Mouse (Mus musculus) limb, embryonic 12.5 days (tissue): ENCODE measurements around the gene Ripk4. TPM values are rescaled to one million over a fixed set of nuclear protein-coding genes. Genes with fewer than 3 reads are reported as not detected.

ENCODE experiments used
- ATAC-seq: fragments of 200-750 bp; cut with Nextera tagmentation; 2 replicates; pipeline ENCODE4 v1.8.0; 2017; ENCODE audit warnings: low read depth, moderate TSS enrichment; ENCODE audit not compliant: insufficient number of reproducible peaks, insufficient read depth, low FRiP score, low TSS enrichment
- H3K27ac ChIP-seq: fragments of 300-500 bp; sonication (generic); 2 replicates; pipeline ENCODE4 v1.5.1; 2016; ENCODE audit warnings: mild to moderate bottlenecking, moderate library complexity
- H3K27me3 ChIP-seq: fragments of 300-500 bp; sonication (generic); 2 replicates; pipeline ENCODE4 v1.6.1; 2016; ENCODE audit warnings: mild to moderate bottlenecking, moderate library complexity
- H3K36me3 ChIP-seq: fragments of 300-500 bp; sonication (generic); 2 replicates; pipeline ENCODE4 v1.6.1; 2016; ENCODE audit warnings: mild to moderate bottlenecking, moderate library complexity
- H3K4me1 ChIP-seq: fragments of 300-500 bp; sonication (generic); replicated peaks from 2 replicates; pipeline ENCODE4 v1.6.1; 2016
- H3K4me2 ChIP-seq: fragments of 300-500 bp; sonication (generic); 2 replicates; pipeline ENCODE4 v1.6.1; 2016; ENCODE audit warnings: mild to moderate bottlenecking, moderate library complexity
- H3K4me3 ChIP-seq: fragments of 300-500 bp; sonication (generic); replicated peaks from 2 replicates; pipeline ENCODE4 v1.5.1; 2016; ENCODE audit warnings: mild to moderate bottlenecking
- H3K9ac ChIP-seq: fragments of 300-500 bp; sonication (generic); replicated peaks from 2 replicates; pipeline ENCODE4 v1.6.1; 2016; ENCODE audit warnings: mild to moderate bottlenecking, moderate library complexity
- H3K9me3 ChIP-seq: fragments of 300-500 bp; sonication (generic); 2 replicates; pipeline ENCODE4 v1.6.1; 2016; ENCODE audit warnings: mild to moderate bottlenecking, moderate library complexity
- WGBS: fragments of 180-500 bp; shearing (Covaris S2); methylation state at CpG from one replicate; pipeline ENCODE4 v1.1.7; 2016; 5-methylcytosine and 5-hydroxymethylcytosine counted together
- polyA plus RNA-seq: library from polyadenylated mRNA; unstranded; fragments of >200 nt; fragmentation: Nextera tagmentation; extraction: Ambion mirVana; gene quantifications from 2 replicates; pipeline ENCODE4 v1.2.1, GENCODE M21; 2016

Gene Ripk4
- polyA plus RNA-seq, 1 experiment from 2014 or later: 5.2 TPM

GRCm38 (mm10) chr16:97764626-97765025, 1.0 kb upstream of the Ripk4 start:
- H3K4me1 ChIP-seq: peaks cover 14% of the 10 kb centered on the region
- WGBS: 50% methylated on average over 2 of the region's 2 CpGs
- ATAC-seq: no peak
- no peaks in the 10 kb centered on the region for H3K9me3 ChIP-seq
- H3K4me3 ChIP-seq: no peak overlapping the region
- H3K27me3 ChIP-seq: peaks cover 67% of the 10 kb centered on the region
- no peaks in the 10 kb centered on the region for H3K36me3 ChIP-seq
- no peak overlapping the region for H3K4me2 ChIP-seq
- H3K27ac ChIP-seq: no peak overlapping the region
- no peak overlapping the region for H3K9ac ChIP-seq

- WGBS: 10% methylated on average over 13 of the region's 13 CpGs
- Histone ChIP-seq H3K27ac (no peak overlapping the region), H3K27me3 (peaks cover 67% of the 10 kb centered on the region), H3K4me1 (peaks cover 14% of the 10 kb centered on the region), H3K9me3 (no peaks in the 10 kb centered on the region), H3K36me3 (no peaks in the 10 kb centered on the region), H3K9ac (no peak overlapping the region), H3K4me2 (peak overlapping the region; percentile 79), H3K4me3 (peak overlapping the region; percentile 47)
- no peak for ATAC-seq
Measured at GRCm38 (mm10) chr16:97763990-97764340, 378 bp upstream of the Ripk4 start.

- Histone ChIP-seq H3K36me3 (no peaks in the 10 kb centered on the region), H3K4me2 (0 out of 2 replicates have a peak overlapping the region, but pooled peaks have one; percentile 79), H3K9me3 (no peaks in the 10 kb centered on the region), H3K9ac (no peak overlapping the region), H3K4me3 (no peak overlapping the region), H3K4me1 (peaks cover 14% of the 10 kb centered on the region), H3K27me3 (peaks cover 67% of the 10 kb centered on the region), H3K27ac (no peak overlapping the region)
- ATAC-seq: no peak
- WGBS: 47% methylated on average over 2 of the region's 2 CpGs
Measured at GRCm38 (mm10) chr16:97761782-97762181, 1.8 kb downstream of the Ripk4 start.

- H3K36me3 ChIP-seq: no peaks in the 10 kb centered on the region
- peaks cover 14% of the 10 kb centered on the region for H3K4me1 ChIP-seq
- peaks cover 46% of the 10 kb centered on the region for H3K27me3 ChIP-seq
- H3K27ac ChIP-seq: no peak overlapping the region
- no peak overlapping the region for H3K4me2 ChIP-seq
- H3K9me3 ChIP-seq: no peaks in the 10 kb centered on the region
- no peak for ATAC-seq
- H3K4me3 ChIP-seq: no peak overlapping the region
- 42% methylated on average over 3 of the region's 3 CpGs for WGBS
- no peak overlapping the region for H3K9ac ChIP-seq
Measured at GRCm38 (mm10) chr16:97759681-97760080, 3.9 kb downstream of the Ripk4 start.

- no peak for ATAC-seq
- 84% methylated on average over 2 of the region's 2 CpGs for WGBS
- Histone ChIP-seq H3K27ac (no peak overlapping the region), H3K4me2 (no peak overlapping the region), H3K9me3 (no peaks in the 10 kb centered on the region), H3K4me1 (peaks cover 6% of the 10 kb centered on the region), H3K9ac (no peak overlapping the region), H3K27me3 (peaks cover 32% of the 10 kb centered on the region), H3K36me3 (no peaks in the 10 kb centered on the region), H3K4me3 (no peak overlapping the region)
Measured at GRCm38 (mm10) chr16:97758288-97758687, 5.3 kb downstream of the Ripk4 start.

GRCm38 (mm10) chr16:97756460-97756859, 7.1 kb downstream of the Ripk4 start:
- Histone ChIP-seq H3K9ac (no peak overlapping the region), H3K4me2 (no peak overlapping the region), H3K27me3 (peaks cover 14% of the 10 kb centered on the region), H3K4me1 (no peaks in the 10 kb centered on the region), H3K9me3 (no peaks in the 10 kb centered on the region), H3K36me3 (no peaks in the 10 kb centered on the region), H3K27ac (no peak overlapping the region), H3K4me3 (no peak overlapping the region)
- no peak for ATAC-seq
- 80% methylated on average over 2 of the region's 2 CpGs for WGBS

DNA sequence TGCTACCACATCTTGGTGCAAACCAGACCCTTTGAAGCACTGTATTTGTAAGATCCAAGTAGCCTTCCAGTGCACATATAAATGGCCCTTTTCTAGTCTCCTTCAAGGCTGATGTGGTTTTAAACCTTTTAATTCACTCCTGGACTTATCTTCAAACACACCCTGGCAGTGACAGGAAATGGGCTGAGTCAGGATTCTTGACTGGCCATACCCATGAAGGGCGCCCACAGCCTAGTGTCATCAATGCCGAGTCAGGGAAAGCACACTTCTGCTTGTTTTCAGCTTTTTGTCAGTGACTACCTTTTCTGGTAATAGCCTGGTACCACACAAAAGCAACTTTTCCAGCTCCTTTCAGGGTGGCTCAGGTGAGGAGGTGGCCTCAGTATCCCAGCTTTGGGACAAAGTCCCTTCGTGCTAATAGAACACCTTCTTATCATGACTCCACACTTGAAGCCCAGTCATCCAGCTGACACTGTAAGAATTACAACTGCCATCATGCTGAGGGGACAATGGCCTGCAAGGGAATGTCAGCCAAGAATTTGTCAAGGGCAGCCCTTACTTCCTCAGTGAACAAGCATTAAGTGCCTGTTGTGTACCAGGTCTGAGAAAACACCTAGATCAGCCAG, 11.2 kb downstream of the Ripk4 start:
- ATAC-seq: no peak
- 88% methylated on average over 3 of the region's 3 CpGs for WGBS

DNA sequence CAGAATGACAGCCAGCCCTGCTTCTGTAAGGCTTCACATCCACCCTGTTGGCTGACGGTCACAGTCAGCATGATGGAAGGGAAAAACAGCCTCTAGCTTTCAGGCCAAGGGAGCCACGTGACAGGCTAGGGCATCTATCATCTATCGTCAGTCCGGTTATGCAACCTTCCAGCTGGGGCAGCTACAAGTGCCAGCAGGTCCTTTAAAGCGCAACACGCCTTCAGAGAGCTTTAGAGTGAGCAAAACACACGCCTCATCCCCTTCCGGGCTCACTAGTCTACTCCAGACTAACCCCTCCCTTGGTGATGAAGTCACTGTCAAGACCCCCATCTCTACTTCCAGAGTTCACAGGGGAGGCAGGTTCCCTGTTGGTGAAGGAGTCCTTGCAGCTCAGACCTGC, 11.7 kb downstream of the Ripk4 start:
- Histone ChIP-seq H3K4me3 (no peak overlapping the region), H3K27me3 (0 out of 2 replicates have a peak, but pooled peaks cover under 1% of the 10 kb centered on the region), H3K9ac (no peak overlapping the region), H3K4me1 (no peaks in the 10 kb centered on the region), H3K4me2 (no peak overlapping the region), H3K27ac (no peak overlapping the region), H3K9me3 (no peaks in the 10 kb centered on the region), H3K36me3 (no peaks in the 10 kb centered on the region)
- WGBS: 81% methylated on average over 8 of the region's 8 CpGs
- ATAC-seq: no peak

More for the DNA sequence above, 11.2 kb downstream of the Ripk4 start:
- Histone ChIP-seq H3K4me3 (no peak overlapping the region), H3K27ac (no peak overlapping the region), H3K4me2 (no peak overlapping the region), H3K27me3 (0 out of 2 replicates have a peak, but pooled peaks cover 4% of the 10 kb centered on the region), H3K9ac (no peak overlapping the region), H3K36me3 (no peaks in the 10 kb centered on the region), H3K4me1 (no peaks in the 10 kb centered on the region), H3K9me3 (no peaks in the 10 kb centered on the region)

DNA sequence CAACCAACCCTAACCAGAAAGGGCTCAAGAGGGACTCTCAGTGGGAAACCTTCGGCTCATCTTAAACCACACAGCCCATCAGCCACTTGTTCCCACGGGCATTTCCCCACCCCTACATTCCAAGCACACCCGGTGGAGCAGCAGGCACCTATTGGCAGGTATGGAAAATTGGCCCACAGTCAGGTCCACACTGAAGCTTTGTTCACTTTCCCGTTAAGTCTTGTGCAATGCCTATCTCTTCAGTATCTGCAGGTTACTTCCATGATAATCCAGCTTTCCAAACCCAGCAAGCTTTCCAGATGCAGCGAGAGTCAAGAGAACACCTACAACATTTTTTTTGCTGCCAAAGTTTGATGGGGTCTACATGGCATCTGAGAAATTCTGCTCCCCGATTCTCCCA, 15.2 kb downstream of the Ripk4 start:
- H3K27me3 ChIP-seq: no peaks in the 10 kb centered on the region
- no peak for ATAC-seq
- no peak overlapping the region for H3K27ac ChIP-seq
- no peaks in the 10 kb centered on the region for H3K4me1 ChIP-seq
- 83% methylated on average over 6 of the region's 6 CpGs for WGBS
- H3K4me2 ChIP-seq: no peak overlapping the region
- H3K36me3 ChIP-seq: no peaks in the 10 kb centered on the region
- no peak overlapping the region for H3K9ac ChIP-seq
- H3K4me3 ChIP-seq: no peak overlapping the region
- H3K9me3 ChIP-seq: no peaks in the 10 kb centered on the region

DNA sequence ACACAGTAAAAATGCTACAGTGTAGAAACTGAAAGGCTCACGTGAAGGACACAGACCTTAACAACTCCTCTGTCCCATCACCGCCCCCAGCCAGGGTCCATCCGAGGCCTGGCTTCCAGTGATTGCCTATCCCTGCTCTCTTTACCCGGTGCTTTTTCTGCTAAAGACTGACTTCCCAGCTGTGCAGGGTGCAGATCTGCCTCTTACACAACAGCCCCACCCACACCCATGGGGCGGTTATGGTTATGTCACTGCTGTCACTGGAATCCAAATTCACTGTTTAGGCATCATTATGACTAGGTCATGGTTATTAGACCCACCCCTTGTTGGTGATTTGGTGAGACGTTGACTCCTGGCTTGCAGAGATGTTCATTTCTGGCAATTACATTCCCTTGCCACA, 25.6 kb downstream of the Ripk4 start:
- Histone ChIP-seq H3K9me3 (no peaks in the 10 kb centered on the region), H3K27ac (no peak overlapping the region), H3K4me2 (no peak overlapping the region), H3K36me3 (no peaks in the 10 kb centered on the region), H3K9ac (no peak overlapping the region), H3K4me1 (no peaks in the 10 kb centered on the region; the same call in 1 of the 2 replicates), H3K4me3 (no peak overlapping the region), H3K27me3 (no peaks in the 10 kb centered on the region)
- ATAC-seq: no peak
- WGBS: 59% methylated on average over 6 of the region's 6 CpGs

DNA sequence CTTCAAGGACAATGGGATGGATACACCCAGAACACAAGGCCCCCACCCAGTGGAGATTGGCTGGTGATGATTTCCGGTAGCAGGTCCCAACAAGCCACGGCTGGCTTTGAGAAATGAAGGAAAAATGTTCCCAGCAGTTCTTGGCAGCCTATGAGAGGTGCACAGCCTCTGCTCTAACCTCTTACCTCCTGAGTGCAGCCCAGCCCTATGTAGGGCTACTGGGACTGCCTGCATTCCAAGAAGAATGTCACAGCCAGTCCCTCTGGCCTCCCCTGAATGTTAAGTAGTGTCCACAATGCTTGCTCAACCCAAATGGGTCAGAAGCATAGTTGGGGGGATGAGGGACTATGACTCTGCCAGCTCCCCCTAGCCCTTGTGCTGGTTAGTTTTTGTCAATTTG, 27.0 kb downstream of the Ripk4 start:
- H3K4me2 ChIP-seq: no peak overlapping the region
- no peak overlapping the region for H3K9ac ChIP-seq
- WGBS: 73% methylated on average over 2 of the region's 2 CpGs
- no peaks in the 10 kb centered on the region for H3K27me3 ChIP-seq
- no peak overlapping the region for H3K27ac ChIP-seq
- H3K36me3 ChIP-seq: no peaks in the 10 kb centered on the region
- no peak for ATAC-seq
- H3K4me1 ChIP-seq: no peaks in the 10 kb centered on the region; the same call in 1 of the 2 replicates
- no peak overlapping the region for H3K4me3 ChIP-seq
- H3K9me3 ChIP-seq: no peaks in the 10 kb centered on the region

- WGBS: 47% methylated on average over 9 of the region's 9 CpGs
- Histone ChIP-seq H3K4me2 (no peak overlapping the region), H3K4me1 (no peaks in the 10 kb centered on the region; the same call in 1 of the 2 replicates), H3K36me3 (no peaks in the 10 kb centered on the region), H3K9me3 (no peaks in the 10 kb centered on the region), H3K9ac (no peak overlapping the region), H3K27ac (no peak overlapping the region), H3K4me3 (no peak overlapping the region), H3K27me3 (no peaks in the 10 kb centered on the region)
- no peak for ATAC-seq
Measured at GRCm38 (mm10) chr16:97734760-97735322, 28.7 kb downstream of the Ripk4 start.
